Mouse (Mus musculus): ENCODE measurements around the gene Kpna7.

The Kpna7 gene

GRCm38 (mm10) chr5:144952592-144952991 is 131.2 kb downstream of the Kpna7 start:
- DNase-seq, result no peak

GRCm38 (mm10) chr5:144950428-144951051 is 133.3 kb downstream of the Kpna7 start:
- DNase-seq, result no peak

GRCm38 (mm10) chr5:144949856-144950255 is 134.0 kb downstream of the Kpna7 start:
- DNase-seq, result no peak

- no peak for DNase-seq
Measured at GRCm38 (mm10) chr5:144948422-144948821, 135.4 kb downstream of the Kpna7 start.

- no peak for DNase-seq
Measured at GRCm38 (mm10) chr5:144948002-144948401, 135.8 kb downstream of the Kpna7 start.

- DNase-seq, result no peak
Measured at GRCm38 (mm10) chr5:144946032-144946431, 137.8 kb downstream of the Kpna7 start.

GRCm38 (mm10) chr5:144944932-144945331 is 138.9 kb downstream of the Kpna7 start:
- no peak for DNase-seq

GRCm38 (mm10) chr5:144944370-144944769 is 139.5 kb downstream of the Kpna7 start:
- no peak for DNase-seq

GRCm38 (mm10) chr5:144943346-144943745 is 140.5 kb downstream of the Kpna7 start:
- DNase-seq, result no peak

- no peak for DNase-seq
Measured at GRCm38 (mm10) chr5:144942431-144942830, 141.4 kb downstream of the Kpna7 start.

GRCm38 (mm10) chr5:144940904-144941303 is 142.9 kb downstream of the Kpna7 start:
- no peak for DNase-seq

GRCm38 (mm10) chr5:144937304-144937703 is 146.5 kb downstream of the Kpna7 start:
- no peak for DNase-seq
